13 mouse cellular contexts compared by ENCODE assay signal in the genomic region with DNA sequence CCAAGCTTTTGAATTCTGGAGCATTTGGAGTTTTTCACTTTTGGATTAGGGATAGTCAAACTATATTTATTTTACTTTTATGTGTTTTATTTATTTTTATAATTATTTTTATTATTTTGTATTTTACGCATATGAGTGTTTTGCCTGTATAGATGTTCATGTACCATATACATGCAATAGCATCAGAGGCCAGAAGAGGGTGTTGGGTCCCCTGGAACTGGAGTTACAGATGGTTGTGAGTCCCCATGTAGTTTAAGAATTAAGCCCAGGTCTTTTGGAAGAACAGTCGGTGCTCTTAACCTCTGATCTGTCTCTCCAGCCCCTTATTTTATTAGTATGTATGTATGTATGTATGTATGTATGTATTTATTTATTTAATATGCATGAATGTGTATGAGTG. TPM values are rescaled to one million over a fixed set of nuclear protein-coding genes. Genes with fewer than 3 reads are reported as not detected.
DNase-seq lines count a peak whose midpoint lies in the region; ATAC-seq and TF ChIP-seq lines count a peak whose summit lies in the region.
"Had no signal": no experiment of that assay in that cellular context is flagged by ENCODE, and none has a peak within 500 bp of the region (broad histone marks: within the 10 kb centered on the region; RNA-seq: fewer than 3 reads in every experiment).

No protein-coding gene starts in this region.

- no peak overlapping the region for H3K4me3 ChIP-seq in hindbrain, postnatal 0 days (ENCODE audit: low read length)
- no peak overlapping the region for H3K4me3 ChIP-seq in hindbrain, embryonic 14.5 days (replicated peaks; ENCODE audit: low read length)
- no peak overlapping the region for H3K4me3 ChIP-seq in hindbrain, embryonic 12.5 days
- H3K4me3 ChIP-seq: midbrain, embryonic 13.5 days; neural tube, embryonic 13.5 days had no signal

- no peak overlapping the region for H3K27ac ChIP-seq in hindbrain, postnatal 0 days
- no peak overlapping the region for H3K27ac ChIP-seq in hindbrain, embryonic 14.5 days
- H3K27ac ChIP-seq in hindbrain, embryonic 12.5 days = no peak overlapping the region
- H3K27ac ChIP-seq: midbrain, embryonic 13.5 days; neural tube, embryonic 13.5 days had no signal

- 85% methylated on average over 2 of the region's 2 CpGs for WGBS in hindbrain, postnatal 0 days
- 82% methylated on average over 2 of the region's 2 CpGs for WGBS in hindbrain, embryonic 14.5 days
- 85% methylated on average over 2 of the region's 2 CpGs for WGBS in hindbrain, embryonic 12.5 days

- H3K9ac ChIP-seq in hindbrain, postnatal 0 days (replicated peaks; ENCODE audit: low read length) = no peak overlapping the region
- H3K9ac ChIP-seq in hindbrain, embryonic 14.5 days = no peak overlapping the region
- no peak overlapping the region for H3K9ac ChIP-seq in hindbrain, embryonic 12.5 days
- H3K9ac ChIP-seq: midbrain, embryonic 13.5 days; neural tube, embryonic 13.5 days had no signal

- no peaks in the 10 kb centered on the region for H3K9me3 ChIP-seq in hindbrain, postnatal 0 days (ENCODE audit: low read length)
- H3K9me3 ChIP-seq in hindbrain, embryonic 14.5 days (ENCODE audit: control insufficient read depth, low read length) = no peaks in the 10 kb centered on the region
- no peaks in the 10 kb centered on the region for H3K9me3 ChIP-seq in hindbrain, embryonic 12.5 days (replicated peaks)
- H3K9me3 ChIP-seq: midbrain, embryonic 13.5 days; neural tube, embryonic 13.5 days had no signal

- no peak overlapping the region for H3K4me2 ChIP-seq in hindbrain, postnatal 0 days (ENCODE audit: low read depth, low read length)
- H3K4me2 ChIP-seq in hindbrain, embryonic 14.5 days (replicated peaks) = no peak overlapping the region
- H3K4me2 ChIP-seq in hindbrain, embryonic 12.5 days (replicated peaks) = no peak overlapping the region
- H3K4me2 ChIP-seq: midbrain, embryonic 13.5 days; neural tube, embryonic 13.5 days had no signal

- CTCF ChIA-PET in Patski (lab: Charles Lee) = interaction anchor here (0.9 to 1.5 kb wide), 2 partner anchors 37 to 111 kb away, joined by 3 read pairs; no protein-coding TSS in a partner anchor

- POLR2A ChIA-PET in Patski (lab: Charles Lee) = interaction anchor here (1.0 kb wide), 1 partner anchor 14 kb away, joined by 3 read pairs; no protein-coding TSS in a partner anchor

- in situ Hi-C loops in Patski (cut with MboI; ENCODE audit: low pct_unique_long_range_greater_than_20kb) = no loop called here

- DNase-seq in hindbrain, postnatal 0 days (ENCODE audit: low spot score) = no peak
- DNase-seq in hindbrain, embryonic 14.5 days (ENCODE audit: low spot score) = no peak
- DNase-seq in lung, postnatal 36 days = peak; percentile 58
- DNase-seq in lung, adult 18-20 months = no peak
- DNase-seq in Patski (ENCODE audit: low read depth, low spot score) = no peak
- peak; percentile 71 for DNase-seq in thymus, postnatal 14 days
- DNase-seq in kidney, adult 11 months = no peak
- DNase-seq: cerebellum, adult 2 months; heart, adult 11 months; heart, postnatal 4 days had no signal

- TF ChIP-seq CTCF in hindbrain, postnatal 0 days (IDR thresholded peaks at IDR 0.05; ENCODE audit: low read depth) = peak; percentile 31
- peak; percentile 39 for TF ChIP-seq CTCF in Patski (IDR thresholded peaks at IDR 0.05)

- ATAC-seq in hindbrain, postnatal 0 days = no peak
- ATAC-seq in hindbrain, embryonic 14.5 days (ENCODE audit: low FRiP score) = no peak
- ATAC-seq in Patski = no peak
- no peak for ATAC-seq in hindbrain, embryonic 12.5 days (ENCODE audit: low FRiP score)
- ATAC-seq: midbrain, embryonic 13.5 days had no signal

- no peaks in the 10 kb centered on the region for H3K27me3 ChIP-seq in hindbrain, postnatal 0 days (ENCODE audit: insufficient read depth, low read length)
- no peaks in the 10 kb centered on the region for H3K27me3 ChIP-seq in hindbrain, embryonic 14.5 days (ENCODE audit: control insufficient read depth, insufficient read depth, low read length)
- no peaks in the 10 kb centered on the region for H3K27me3 ChIP-seq in Patski
- no peaks in the 10 kb centered on the region for H3K27me3 ChIP-seq in hindbrain, embryonic 12.5 days
- H3K27me3 ChIP-seq: midbrain, embryonic 13.5 days; neural tube, embryonic 13.5 days had no signal

- no peaks in the 10 kb centered on the region for H3K36me3 ChIP-seq in hindbrain, postnatal 0 days (ENCODE audit: insufficient read depth, low read length)
- H3K36me3 ChIP-seq in hindbrain, embryonic 14.5 days (replicated peaks; ENCODE audit: control insufficient read depth, insufficient read depth) = no peaks in the 10 kb centered on the region
- no peaks in the 10 kb centered on the region for H3K36me3 ChIP-seq in hindbrain, embryonic 12.5 days
- H3K36me3 ChIP-seq: midbrain, embryonic 13.5 days; neural tube, embryonic 13.5 days had no signal

- no peaks in the 10 kb centered on the region for H3K4me1 ChIP-seq in hindbrain, postnatal 0 days (ENCODE audit: insufficient read depth, low read length)
- no peaks in the 10 kb centered on the region for H3K4me1 ChIP-seq in hindbrain, embryonic 14.5 days (replicated peaks; ENCODE audit: control insufficient read depth, insufficient read depth, low read length)
- no peaks in the 10 kb centered on the region for H3K4me1 ChIP-seq in hindbrain, embryonic 12.5 days
- H3K4me1 ChIP-seq: neural tube, embryonic 13.5 days had no signal

RNA-seq across cellular contexts. Expression of gene Hpcal1, which starts 12.9 kb away (rescaled TPM):
- 93.9 and 95.2 TPM in 2 replicates for total RNA-seq in hindbrain, postnatal 0 days (2014; rRNA removed)
- 171 and 180 TPM in 2 replicates for polyA plus RNA-seq in hindbrain, postnatal 0 days (2015; fragmentation: Nextera tagmentation; extraction: Ambion mirVana)
- 125 and 133 TPM in 2 replicates for polyA plus RNA-seq in hindbrain, embryonic 14.5 days (2014; fragmentation: Nextera tagmentation; extraction: Ambion mirVana)
- polyA plus RNA-seq in Patski (2021) = 39.5 TPM
- 42.8 and 48.9 TPM in 2 replicates for polyA plus RNA-seq in hindbrain, embryonic 12.5 days (2016; fragmentation: Nextera tagmentation; extraction: Ambion mirVana)

Comparison
In these comparisons a context has a peak if more than half of its experiments do, and no peak if none do; other contexts are left out.
1. DNase-seq: peak in lung, postnatal 36 days (single experiment) and thymus, postnatal 14 days (single experiment); none in hindbrain, postnatal 0 days (single experiment), hindbrain, embryonic 14.5 days (single experiment), lung, adult 18-20 months (0 of 2), Patski (single experiment) and kidney, adult 11 months (single experiment).